Mouse (Mus musculus) layer of hippocampus, postnatal 14 days (tissue): Measurements from ENCODE around the gene Ovol1. TPM values are rescaled to one million over a fixed set of nuclear protein-coding genes. Genes with fewer than 3 reads are reported as not detected.

Experiments
- DNase-seq, 2 experiments: peaks; one replicate each; pipeline ENCODE4 v3.0.0; 2021 to 2022; ENCODE audit warnings: low spot score in 2 of 2, mixed read lengths in 1 of 2
- total RNA-seq, 2 experiments: library from RNA; stranded (reverse); gene quantifications; 2 replicates each; pipeline ENCODE4 v1.2.3; 2021

Ovol1 gene
- total RNA-seq, 2 experiments from 2014 or later, result not detected

- no peak for DNase-seq
Measured at GRCm38 (mm10) chr19:5569521-5569920, 9.1 kb upstream of the Ovol1 start.

GRCm38 (mm10) chr19:5568470-5569140 lies 8.2 kb upstream of the Ovol1 start:
- DNase-seq, result peak; percentile 79 to 80

- DNase-seq, result peak; percentile 87 to 93
Measured at GRCm38 (mm10) chr19:5567534-5568469, 7.4 kb upstream of the Ovol1 start, which contains the start of gene Ap5b1. TSS of gene Ap5b1 (plus strand) at chr19:5568025.

- no peak for DNase-seq
Measured at GRCm38 (mm10) chr19:5567180-5567533, 6.7 kb upstream of the Ovol1 start.

GRCm38 (mm10) chr19:5566316-5566715 lies 5.9 kb upstream of the Ovol1 start:
- DNase-seq, result no peak

GRCm38 (mm10) chr19:5562776-5563175 lies 2.3 kb upstream of the Ovol1 start:
- DNase-seq, result no peak

GRCm38 (mm10) chr19:5561886-5562285 lies 1.4 kb upstream of the Ovol1 start:
- no peak for DNase-seq

- DNase-seq, result no peak
Measured at GRCm38 (mm10) chr19:5561252-5561790, 875 bp upstream of the Ovol1 start.

- no peak for DNase-seq
Measured at GRCm38 (mm10) chr19:5559631-5560456, 602 bp downstream of the Ovol1 start.

- DNase-seq, result no peak
Measured at GRCm38 (mm10) chr19:5559229-5559628, 1.2 kb downstream of the Ovol1 start.

- DNase-seq, result no peak
Measured at GRCm38 (mm10) chr19:5558770-5559169, 1.7 kb downstream of the Ovol1 start.

- DNase-seq, result no peak
Measured at GRCm38 (mm10) chr19:5558169-5558568, 2.3 kb downstream of the Ovol1 start.

- DNase-seq, result no peak
Measured at GRCm38 (mm10) chr19:5554212-5554611, 6.2 kb downstream of the Ovol1 start.

- DNase-seq, result no peak
Measured at GRCm38 (mm10) chr19:5553802-5554201, 6.6 kb downstream of the Ovol1 start.

GRCm38 (mm10) chr19:5547471-5548056 lies 12.9 kb downstream of the Ovol1 start:
- DNase-seq, result no peak

- no peak for DNase-seq
Measured at GRCm38 (mm10) chr19:5544031-5544430, 16.4 kb downstream of the Ovol1 start.

- DNase-seq, result no peak
Measured at GRCm38 (mm10) chr19:5543362-5543761, 17.1 kb downstream of the Ovol1 start.

- no peak for DNase-seq
Measured at GRCm38 (mm10) chr19:5538786-5539185, 21.7 kb downstream of the Ovol1 start.

- no peak for DNase-seq
Measured at GRCm38 (mm10) chr19:5532520-5532919, 27.9 kb downstream of the Ovol1 start.

- DNase-seq, result no peak
Measured at GRCm38 (mm10) chr19:5530138-5530524, 30.3 kb downstream of the Ovol1 start.
